Mouse (Mus musculus): ENCODE measurements around the gene Nfkbib. TPM values are rescaled to one million over a fixed set of nuclear protein-coding genes. Genes with fewer than 3 reads are reported as not detected.

The Nfkbib gene
- polyA plus RNA-seq, 1 experiment from 2014 or later = 44.4 TPM

- Histone ChIP-seq H3K27ac (replicated peaks; ENCODE audit: low read depth, low read length) (no peak overlapping the region), H3K9me3 (ENCODE audit: control insufficient read depth, low read length) (no peaks in the 10 kb centered on the region), H3K36me3 (ENCODE audit: control insufficient read depth, insufficient read depth, low read length) (no peaks in the 10 kb centered on the region), H3K27me3 (ENCODE audit: control insufficient read depth, insufficient read depth, low read length) (no peaks in the 10 kb centered on the region), H3K4me2 (ENCODE audit: low read depth, severe bottlenecking) (no peak overlapping the region), H3K4me3 (ENCODE audit: low read depth, low read length) (no peak overlapping the region), H3K4me1 (ENCODE audit: control insufficient read depth, insufficient read depth, low read length) (0 out of 2 replicates have a peak, but pooled peaks cover 5% of the 10 kb centered on the region), H3K9ac (ENCODE audit: low read length) (no peak overlapping the region)
- ATAC-seq (ENCODE audit: insufficient number of reproducible peaks, low FRiP score, low TSS enrichment, low read depth) (no peak), DNase-seq (ENCODE audit: low spot score) (no peak)
- 91% methylated on average over 2 of the region's 2 CpGs for WGBS
Measured at GRCm38 (mm10) chr7:28715598-28715997, 51.7 kb downstream of the Nfkbib start.

- DNase-seq (ENCODE audit: low spot score) (no peak), ATAC-seq (ENCODE audit: insufficient number of reproducible peaks, low FRiP score, low TSS enrichment, low read depth) (no peak)
- no peak overlapping the region for H3K9ac ChIP-seq (ENCODE audit: low read length)
- H3K27me3 ChIP-seq (ENCODE audit: control insufficient read depth, insufficient read depth, low read length) = no peaks in the 10 kb centered on the region
- no peak overlapping the region for H3K4me2 ChIP-seq (ENCODE audit: low read depth, severe bottlenecking)
- H3K36me3 ChIP-seq (ENCODE audit: control insufficient read depth, insufficient read depth, low read length) = no peaks in the 10 kb centered on the region
- H3K27ac ChIP-seq (replicated peaks; ENCODE audit: low read depth, low read length) = no peak overlapping the region
- no peaks in the 10 kb centered on the region for H3K9me3 ChIP-seq (ENCODE audit: control insufficient read depth, low read length)
- H3K4me1 ChIP-seq (ENCODE audit: control insufficient read depth, insufficient read depth, low read length) = 0 out of 2 replicates have a peak, but pooled peaks cover 5% of the 10 kb centered on the region
- H3K4me3 ChIP-seq (ENCODE audit: low read depth, low read length) = no peak overlapping the region
- WGBS = 76% methylated on average over 5 of the region's 5 CpGs
Measured at GRCm38 (mm10) chr7:28714667-28715066, 52.6 kb downstream of the Nfkbib start.

- H3K4me2 ChIP-seq (ENCODE audit: low read depth, severe bottlenecking) = no peak overlapping the region
- ATAC-seq (ENCODE audit: insufficient number of reproducible peaks, low FRiP score, low TSS enrichment, low read depth) (no peak), DNase-seq (ENCODE audit: low spot score) (no peak)
- no peaks in the 10 kb centered on the region for H3K27me3 ChIP-seq (ENCODE audit: control insufficient read depth, insufficient read depth, low read length)
- WGBS = 65% methylated on average over 3 of the region's 3 CpGs
- no peaks in the 10 kb centered on the region for H3K4me1 ChIP-seq (ENCODE audit: control insufficient read depth, insufficient read depth, low read length)
- H3K9ac ChIP-seq (ENCODE audit: low read length) = no peak overlapping the region
- no peak overlapping the region for H3K4me3 ChIP-seq (ENCODE audit: low read depth, low read length)
- H3K9me3 ChIP-seq (ENCODE audit: control insufficient read depth, low read length) = no peaks in the 10 kb centered on the region; the same call in 1 of the 2 replicates
- H3K36me3 ChIP-seq (ENCODE audit: control insufficient read depth, insufficient read depth, low read length) = no peaks in the 10 kb centered on the region
- H3K27ac ChIP-seq (replicated peaks; ENCODE audit: low read depth, low read length) = no peak overlapping the region
Measured at GRCm38 (mm10) chr7:28710962-28711361, 56.4 kb downstream of the Nfkbib start.

- H3K27me3 ChIP-seq (ENCODE audit: control insufficient read depth, insufficient read depth, low read length) = no peaks in the 10 kb centered on the region
- DNase-seq (ENCODE audit: low spot score) = no peak
- H3K27ac ChIP-seq (replicated peaks; ENCODE audit: low read depth, low read length) = no peak overlapping the region
- H3K36me3 ChIP-seq (ENCODE audit: control insufficient read depth, insufficient read depth, low read length) = no peaks in the 10 kb centered on the region
- no peaks in the 10 kb centered on the region for H3K4me1 ChIP-seq (ENCODE audit: control insufficient read depth, insufficient read depth, low read length)
- no peak overlapping the region for H3K4me2 ChIP-seq (ENCODE audit: low read depth, severe bottlenecking)
- H3K4me3 ChIP-seq (ENCODE audit: low read depth, low read length) = no peak overlapping the region
- ATAC-seq (ENCODE audit: insufficient number of reproducible peaks, low FRiP score, low TSS enrichment, low read depth) = no peak
- H3K9ac ChIP-seq (ENCODE audit: low read length) = no peak overlapping the region
- H3K9me3 ChIP-seq (ENCODE audit: control insufficient read depth, low read length) = no peaks in the 10 kb centered on the region; the same call in 1 of the 2 replicates
Measured at GRCm38 (mm10) chr7:28709454-28709853, 57.9 kb downstream of the Nfkbib start.

Other genes starting within 250 kb of the Nfkbib start
- not detected in 2 replicates for gene Ifnl3, start 244.7 kb downstream of the Nfkbib start, polyA plus RNA-seq (2014; fragmentation: Nextera tagmentation; extraction: Ambion mirVana)
- gene Sycn, start 226.6 kb downstream of the Nfkbib start, polyA plus RNA-seq (2014; fragmentation: Nextera tagmentation; extraction: Ambion mirVana) = not detected in 2 replicates
- not detected in 2 replicates for gene Nccrp1, start 220.3 kb downstream of the Nfkbib start, polyA plus RNA-seq (2014; fragmentation: Nextera tagmentation; extraction: Ambion mirVana)
- 37.5 and 37.6 TPM in 2 replicates for gene Samd4b, start 169.4 kb downstream of the Nfkbib start, polyA plus RNA-seq (2014; fragmentation: Nextera tagmentation; extraction: Ambion mirVana)
- 37.4 and 44.5 TPM in 2 replicates for gene Pak4, start 169.3 kb downstream of the Nfkbib start, polyA plus RNA-seq (2014; fragmentation: Nextera tagmentation; extraction: Ambion mirVana)
- gene Acp7, start 136.2 kb downstream of the Nfkbib start, polyA plus RNA-seq (2014; fragmentation: Nextera tagmentation; extraction: Ambion mirVana) = not detected in 2 replicates
- gene Fbxo27, start 74.7 kb downstream of the Nfkbib start, polyA plus RNA-seq (2014; fragmentation: Nextera tagmentation; extraction: Ambion mirVana) = 5.9 and 6.2 TPM in 2 replicates
- 15.9 and 16.4 TPM in 2 replicates for gene Fbxo17, start 50.7 kb downstream of the Nfkbib start, polyA plus RNA-seq (2014; fragmentation: Nextera tagmentation; extraction: Ambion mirVana)
- 146 and 156 TPM in 2 replicates for gene Mrps12, start 25.7 kb downstream of the Nfkbib start, polyA plus RNA-seq (2014; fragmentation: Nextera tagmentation; extraction: Ambion mirVana)
- 34.9 and 35.8 TPM in 2 replicates for gene Sars2, start 25.5 kb downstream of the Nfkbib start, polyA plus RNA-seq (2014; fragmentation: Nextera tagmentation; extraction: Ambion mirVana)
- gene Ccer2, start 11.3 kb downstream of the Nfkbib start, polyA plus RNA-seq (2014; fragmentation: Nextera tagmentation; extraction: Ambion mirVana) = not detected in 2 replicates
- gene Sirt2, start 777 bp downstream of the Nfkbib start, polyA plus RNA-seq (2014; fragmentation: Nextera tagmentation; extraction: Ambion mirVana) = 68.8 and 69.8 TPM in 2 replicates
- gene Rinl, start 21.5 kb upstream of the Nfkbib start, polyA plus RNA-seq (2014; fragmentation: Nextera tagmentation; extraction: Ambion mirVana) = 2.0 and 3.2 TPM in 2 replicates
- gene Hnrnpl, start 41.0 kb upstream of the Nfkbib start, polyA plus RNA-seq (2014; fragmentation: Nextera tagmentation; extraction: Ambion mirVana) = 362 and 390 TPM in 2 replicates
- 93.2 and 94.7 TPM in 2 replicates for gene Ech1, start 57.7 kb upstream of the Nfkbib start, polyA plus RNA-seq (2014; fragmentation: Nextera tagmentation; extraction: Ambion mirVana)
- gene Lgals4, start 66.3 kb upstream of the Nfkbib start, polyA plus RNA-seq (2014; fragmentation: Nextera tagmentation; extraction: Ambion mirVana) = 1.9 and 2.2 TPM in 2 replicates
- gene Lgals7, start 96.3 kb upstream of the Nfkbib start, polyA plus RNA-seq (2014; fragmentation: Nextera tagmentation; extraction: Ambion mirVana) = 1.3 and 2.6 TPM in 2 replicates
- 0.59 and 0.62 TPM in 2 replicates for gene Capn12, start 113.9 kb upstream of the Nfkbib start, polyA plus RNA-seq (2014; fragmentation: Nextera tagmentation; extraction: Ambion mirVana)
- gene Actn4, start 194.8 kb upstream of the Nfkbib start, polyA plus RNA-seq (2014; fragmentation: Nextera tagmentation; extraction: Ambion mirVana) = 208 and 213 TPM in 2 replicates
- gene Eif3k, start 214.4 kb upstream of the Nfkbib start, polyA plus RNA-seq (2014; fragmentation: Nextera tagmentation; extraction: Ambion mirVana) = 463 and 476 TPM in 2 replicates
- 10.5 and 12.1 TPM in 2 replicates for gene Map4k1, start 214.5 kb upstream of the Nfkbib start, polyA plus RNA-seq (2014; fragmentation: Nextera tagmentation; extraction: Ambion mirVana)